Mouse (Mus musculus) forelimb bud, embryonic 11.5 days (tissue): ENCODE data around the gene Rbm20.
"Not testable (repeated sequence)": the region's sequence is repeated elsewhere in the genome, so short reads cannot be mapped to it uniquely, and the experiment has no call there.

ENCODE experiments used
- DNase-seq: peaks from one replicate; pipeline ENCODE4 v3.0.0-alpha.2; 2012; ENCODE audit warnings: low read depth, low spot score

Rbm20 gene

GRCm38 (mm10) chr19:53789571-53789970 lies 112.5 kb downstream of the Rbm20 start:
- DNase-seq: no peak

GRCm38 (mm10) chr19:53791751-53792720 lies 114.9 kb downstream of the Rbm20 start:
- DNase-seq: peak; percentile 43

- no peak for DNase-seq
Measured at GRCm38 (mm10) chr19:53792976-53793897, 116.1 kb downstream of the Rbm20 start.

GRCm38 (mm10) chr19:53793994-53794890 lies 117.1 kb downstream of the Rbm20 start:
- no peak for DNase-seq

GRCm38 (mm10) chr19:53794996-53795395 lies 117.9 kb downstream of the Rbm20 start:
- no peak for DNase-seq

GRCm38 (mm10) chr19:53796020-53796419 lies 118.9 kb downstream of the Rbm20 start:
- no peak for DNase-seq

- DNase-seq: no peak
Measured at GRCm38 (mm10) chr19:53797770-53798169, 120.7 kb downstream of the Rbm20 start.

- no peak for DNase-seq
Measured at GRCm38 (mm10) chr19:53799885-53800284, 122.8 kb downstream of the Rbm20 start.

- no peak for DNase-seq
Measured at GRCm38 (mm10) chr19:53800365-53800999, 123.4 kb downstream of the Rbm20 start.

GRCm38 (mm10) chr19:53801380-53801779 lies 124.3 kb downstream of the Rbm20 start:
- no peak for DNase-seq

- no peak for DNase-seq
Measured at GRCm38 (mm10) chr19:53801789-53802683, 124.9 kb downstream of the Rbm20 start.

GRCm38 (mm10) chr19:53803954-53804353 lies 126.8 kb downstream of the Rbm20 start:
- no peak for DNase-seq

- no peak for DNase-seq
Measured at GRCm38 (mm10) chr19:53805063-53805462, 128.0 kb downstream of the Rbm20 start.

- no peak for DNase-seq
Measured at GRCm38 (mm10) chr19:53806126-53806525, 129.0 kb downstream of the Rbm20 start.

GRCm38 (mm10) chr19:53806526-53807275 lies 129.6 kb downstream of the Rbm20 start:
- not testable (repeated sequence) for DNase-seq

GRCm38 (mm10) chr19:53807276-53807801 lies 130.2 kb downstream of the Rbm20 start:
- no peak for DNase-seq

- DNase-seq: no peak
Measured at GRCm38 (mm10) chr19:53808041-53808777, 131.1 kb downstream of the Rbm20 start.
